Mouse (Mus musculus) olfactory bulb, adult 2 months (tissue): Measurements from ENCODE around the gene Pdpn.

Source experiments
- CTCF ChIP-seq: fragments of 200-500 bp; IDR thresholded peaks from 2 replicates; pipeline ENCODE4 v1.5.1; 2012; ENCODE audit warnings: low read depth, mild to moderate bottlenecking, low read length, moderate library complexity; ENCODE audit not compliant: insufficient read depth
- POLR2A ChIP-seq: fragments of 200-500 bp; IDR thresholded peaks from 2 replicates; pipeline ENCODE4 v1.6.1; 2012; ENCODE audit warnings: mild to moderate bottlenecking, low read depth, low read length, moderate library complexity; ENCODE audit not compliant: insufficient read depth

GRCm38 (mm10) chr4:143219316-143219751, 80.0 kb downstream of the Pdpn start:
- TF ChIP-seq CTCF (no peak), POLR2A (no peak)
